Mouse (Mus musculus) G1E (cell line): ENCODE data around the gene Pcgf1. TPM values are rescaled to one million over a fixed set of nuclear protein-coding genes. Genes with fewer than 3 reads are reported as not detected.
A peak's percentile ranks its signal among the peaks of the same experiment; 100 is the strongest.

Experiments used
- ATAC-seq: 2 replicates; pipeline ENCODE4 v1.8.0; 2016; ENCODE audit warnings: mild to moderate bottlenecking; ENCODE audit not compliant: insufficient number of reproducible peaks, poor library complexity, low FRiP score, severe bottlenecking; ENCODE audit errors: extremely low read depth
- DNase-seq: peaks from one replicate; pipeline ENCODE4 v3.0.0; 2012; ENCODE audit warnings: low spot score
- H3K27me3 ChIP-seq: 2 replicates; pipeline ENCODE4 v1.6.1; 2012; ENCODE audit warnings: mild to moderate bottlenecking, low read length, inconsistent platforms; ENCODE audit not compliant: insufficient read depth
- H3K36me3 ChIP-seq: replicated peaks from 2 replicates; pipeline ENCODE3; 2012; ENCODE audit warnings: mild to moderate bottlenecking, inconsistent platforms
- H3K4me1 ChIP-seq: 2 replicates; pipeline ENCODE4 v1.6.1; 2012; ENCODE audit warnings: low read depth, low read length, inconsistent platforms, mixed read lengths; ENCODE audit not compliant: insufficient read depth
- H3K4me3 ChIP-seq: 2 replicates; pipeline ENCODE4 v1.5.1; 2012; ENCODE audit warnings: low read depth, mild to moderate bottlenecking, inconsistent platforms, low read length, moderate library complexity, mixed read lengths
- H3K9me3 ChIP-seq: replicated peaks from 2 replicates; pipeline ENCODE4 v1.6.1; 2012; ENCODE audit warnings: inconsistent platforms
- CTCF ChIP-seq: IDR thresholded peaks from 2 replicates; pipeline ENCODE4 v1.5.1; 2012; ENCODE audit warnings: low read depth, low read length, inconsistent platforms, mixed read lengths
- GATA1 ChIP-seq: IDR thresholded peaks from 2 replicates; pipeline ENCODE4 v1.6.1; 2012; ENCODE audit warnings: borderline replicate concordance, low read length, inconsistent platforms, mixed read lengths
- GATA2 ChIP-seq: IDR thresholded peaks from 2 replicates; pipeline ENCODE4 v1.6.1; 2012; ENCODE audit warnings: low read depth, low read length, inconsistent platforms, borderline replicate concordance
- POLR2AphosphoS5 ChIP-seq: IDR thresholded peaks from 2 replicates; pipeline ENCODE4 v1.6.1; 2012; ENCODE audit warnings: low read depth, low read length, inconsistent platforms; ENCODE audit not compliant: insufficient replicate concordance
- TAL1 ChIP-seq: conservative IDR thresholded peaks from 2 replicates; pipeline ENCODE4 v1.6.1; 2012; ENCODE audit warnings: low read depth, low read length, inconsistent platforms, mixed read lengths
- polyA plus RNA-seq: library from polyadenylated mRNA; stranded (reverse); fragments of >175 nt; gene quantifications from 2 replicates; pipeline ENCODE4 v1.2.3, GENCODE M21; 2012
- total RNA-seq, 2 experiments: library from RNA; stranded (forward) in 1 of 2; stranded (reverse) in 1 of 2; fragments of 200-1000 nt in 1 of 2; fragments of >200 nt in 1 of 2; fragmentation: Nextera tagmentation in 1 of 2; gene quantifications; 2 replicates each; pipeline ENCODE4 v1.2.3; 2014 to 2017

Pcgf1 gene
- total and polyA plus RNA-seq, 3 experiments, result 10.8 to 57.1 (median 14.5) TPM

DNA sequence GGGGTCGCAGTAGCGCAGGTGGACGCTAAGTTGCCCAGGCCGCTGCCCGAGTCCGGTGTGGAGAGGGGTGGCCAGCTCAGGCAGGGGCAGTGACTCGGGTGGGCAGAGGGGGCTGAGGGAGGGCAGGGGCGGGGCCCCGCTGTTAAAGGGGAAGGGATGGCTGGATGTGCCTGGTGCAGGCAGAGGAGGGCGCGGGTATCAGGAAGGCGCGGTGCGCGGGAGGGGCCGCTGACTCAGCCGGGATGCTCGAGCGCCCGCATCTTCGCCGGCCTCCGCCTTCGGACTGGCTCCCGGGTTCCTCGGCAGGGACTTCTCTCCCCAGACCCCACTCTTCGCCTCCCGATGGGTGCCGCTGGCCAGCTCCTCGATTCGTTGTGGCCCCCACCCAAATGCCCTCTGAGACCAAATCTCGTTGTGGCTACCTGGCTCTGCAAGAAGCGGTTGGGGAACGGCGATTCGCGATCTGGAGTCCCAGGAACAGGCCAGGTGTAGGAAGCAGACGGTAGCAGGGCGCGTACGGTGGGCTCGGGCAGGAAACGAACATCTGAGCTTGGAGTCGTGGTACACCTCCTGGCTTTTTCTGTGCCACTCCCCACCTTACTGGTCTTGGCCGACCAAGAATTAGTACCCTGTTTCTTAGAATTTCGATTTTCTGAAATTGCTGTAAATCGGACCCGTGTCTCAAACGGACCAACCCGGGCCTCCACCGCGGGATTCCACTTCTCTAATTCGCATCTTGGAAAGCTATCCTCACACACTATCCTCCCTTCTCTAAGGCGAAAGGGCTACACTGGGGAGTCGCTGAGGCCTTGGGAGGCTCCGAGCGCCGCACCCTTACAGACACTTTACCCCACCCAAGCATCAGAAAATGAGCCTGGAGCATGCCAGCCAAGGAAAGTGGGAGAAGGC, 7.1 kb upstream of the Pcgf1 start:
- Histone ChIP-seq H3K4me1 (no peaks in the 10 kb centered on the region; the same call in 1 of the 2 replicates), H3K9me3 (peaks cover 33% of the 10 kb centered on the region), H3K4me3 (peak overlapping the region; percentile 23; the same call in 1 of the 2 replicates), H3K27me3 (peaks cover 44% of the 10 kb centered on the region), H3K36me3 (peaks cover 11% of the 10 kb centered on the region)
- no peak for TF ChIP-seq CTCF
- TF ChIP-seq GATA1, result no peak
- TF ChIP-seq POLR2AphosphoS5, result no peak
- no peak for TF ChIP-seq GATA2
- no peak for TF ChIP-seq TAL1
- no peak for DNase-seq
- no peak for ATAC-seq

- Histone ChIP-seq H3K27me3 (peaks cover 44% of the 10 kb centered on the region), H3K36me3 (peaks cover 7% of the 10 kb centered on the region), H3K4me1 (no peaks in the 10 kb centered on the region; the same call in 1 of the 2 replicates), H3K4me3 (no peak overlapping the region; the same call in 1 of the 2 replicates), H3K9me3 (peaks cover 33% of the 10 kb centered on the region)
- TF ChIP-seq POLR2AphosphoS5 (no peak), GATA2 (no peak), CTCF (no peak), TAL1 (no peak), GATA1 (no peak)
- ATAC-seq (no peak), DNase-seq (no peak)
Observed at GRCm38 (mm10) chr6:83071220-83071619, 6.4 kb upstream of the Pcgf1 start.

- Histone ChIP-seq H3K27me3 (peaks cover 31% of the 10 kb centered on the region), H3K4me1 (peaks cover 23% of the 10 kb centered on the region), H3K36me3 (peaks cover 11% of the 10 kb centered on the region), H3K4me3 (no peak overlapping the region), H3K9me3 (peaks cover 15% of the 10 kb centered on the region)
- DNase-seq (no peak), ATAC-seq (no peak)
- TF ChIP-seq POLR2AphosphoS5 (no peak), GATA2 (no peak), TAL1 (no peak), GATA1 (no peak), CTCF (no peak)
Observed at GRCm38 (mm10) chr6:83074979-83075378, 2.7 kb upstream of the Pcgf1 start.

GRCm38 (mm10) chr6:83078324-83078858, 722 bp downstream of the Pcgf1 start:
- Histone ChIP-seq H3K36me3 (peaks cover 42% of the 10 kb centered on the region), H3K4me3 (peak overlapping the region; percentile 91), H3K9me3 (no peaks in the 10 kb centered on the region), H3K27me3 (peaks cover 3% of the 10 kb centered on the region), H3K4me1 (peaks cover 26% of the 10 kb centered on the region)
- DNase-seq, result peak; percentile 99
- peak; percentile 50; the same call in 1 of the 2 replicates for ATAC-seq
- TF ChIP-seq GATA2 (no peak), CTCF (no peak), GATA1 (no peak), POLR2AphosphoS5 (no peak), TAL1 (no peak)

- DNase-seq (no peak), ATAC-seq (no peak)
- peaks cover 44% of the 10 kb centered on the region for H3K36me3 ChIP-seq
- H3K27me3 ChIP-seq, result peaks cover 8% of the 10 kb centered on the region
- H3K9me3 ChIP-seq, result no peaks in the 10 kb centered on the region
- peaks cover 29% of the 10 kb centered on the region for H3K4me1 ChIP-seq
- H3K4me3 ChIP-seq, result no peak overlapping the region
- no peak for TF ChIP-seq TAL1
- no peak for TF ChIP-seq GATA2
- no peak for TF ChIP-seq POLR2AphosphoS5
- no peak for TF ChIP-seq CTCF
- TF ChIP-seq GATA1, result no peak
Observed at GRCm38 (mm10) chr6:83080210-83080609, 2.5 kb downstream of the Pcgf1 start.

DNA sequence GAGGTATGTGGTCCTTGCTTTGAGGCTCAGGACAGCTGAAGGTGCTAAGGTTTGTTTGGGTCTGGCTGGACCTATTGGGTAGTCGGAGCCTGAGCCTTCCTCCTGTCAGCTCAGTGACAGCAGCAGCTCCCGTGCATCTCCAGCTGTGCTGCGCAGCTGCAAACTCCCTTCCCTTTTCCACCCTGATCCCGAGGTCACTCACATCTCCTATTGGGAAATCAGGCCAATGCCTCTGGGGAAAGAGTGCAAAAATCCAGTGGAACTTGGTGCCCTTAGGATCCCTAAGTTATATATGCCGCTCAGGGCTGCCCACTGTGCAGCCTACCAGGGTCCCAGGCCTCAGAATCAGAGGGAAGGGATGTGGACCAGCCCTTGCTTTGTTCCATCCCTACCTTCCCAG, 5.8 kb downstream of the Pcgf1 start:
- no peak for ATAC-seq
- no peak for DNase-seq
- TF ChIP-seq TAL1, result no peak
- TF ChIP-seq GATA1, result no peak
- no peak for TF ChIP-seq POLR2AphosphoS5
- TF ChIP-seq CTCF, result no peak
- TF ChIP-seq GATA2, result no peak
- H3K9me3 ChIP-seq, result no peaks in the 10 kb centered on the region
- H3K36me3 ChIP-seq, result peaks cover 44% of the 10 kb centered on the region
- no peak overlapping the region for H3K4me3 ChIP-seq
- peaks cover 23% of the 10 kb centered on the region for H3K4me1 ChIP-seq
- peaks cover 36% of the 10 kb centered on the region for H3K27me3 ChIP-seq
